Mouse (Mus musculus): ENCODE measurements around the gene Thap4. TPM values are rescaled to one million over a fixed set of nuclear protein-coding genes. Genes with fewer than 3 reads are reported as not detected.
"Not testable (repeated sequence)": the region's sequence is repeated elsewhere in the genome, so short reads cannot be mapped to it uniquely, and the experiment has no call there.

Gene Thap4
- polyA plus RNA-seq, 1 experiment, result 38.7 TPM

- TF ChIP-seq POLR2A (IDR thresholded peaks at IDR 0.05; ENCODE audit: low read depth, low read length) (0 out of 2 replicates have a peak, but pooled peaks have one; percentile 30), CTCF (IDR thresholded peaks at IDR 0.05; ENCODE audit: borderline replicate concordance, insufficient read depth, low read length) (peak; percentile 57; the same call in 1 of the 2 replicates)
- H3K27ac ChIP-seq (ENCODE audit: insufficient read depth, low read length), result peak overlapping the region; percentile 32; the same call in 1 of the 2 replicates
- H3K4me1 ChIP-seq (ENCODE audit: control insufficient read depth, insufficient read depth, low read length), result peaks cover 6% of the 10 kb centered on the region; the same call in 1 of the 2 replicates
- peak overlapping the region; percentile 76 for H3K4me3 ChIP-seq (ENCODE audit: insufficient read depth, low read length)
These were observed 68.3 kb downstream of the Thap4 start for GRCm38 (mm10) chr1:93686245-93686960.

GRCm38 (mm10) chr1:93685401-93686244, 69.0 kb downstream of the Thap4 start, which contains the start of gene Bok:
Gene Bok (plus strand): TSS chr1:93685660.
- Histone ChIP-seq H3K4me3 (ENCODE audit: insufficient read depth, low read length) (peak within 1 kb of the TSS; percentile 76), H3K4me1 (ENCODE audit: control insufficient read depth, insufficient read depth, low read length) (peaks cover 6% of the 10 kb centered on the region; the same call in 1 of the 2 replicates), H3K27ac (ENCODE audit: insufficient read depth, low read length) (peak within 1 kb of the TSS; percentile 32; the same call in 1 of the 2 replicates)
- TF ChIP-seq CTCF (IDR thresholded peaks at IDR 0.05; ENCODE audit: borderline replicate concordance, insufficient read depth, low read length) (no peak), POLR2A (IDR thresholded peaks at IDR 0.05; ENCODE audit: low read depth, low read length) (peak; percentile 54)

GRCm38 (mm10) chr1:93679889-93680568, 74.6 kb downstream of the Thap4 start:
- Histone ChIP-seq H3K27ac (ENCODE audit: insufficient read depth, low read length) (peak overlapping the region; percentile 22; the same call in 1 of the 2 replicates), H3K4me3 (ENCODE audit: insufficient read depth, low read length) (no peak overlapping the region), H3K4me1 (ENCODE audit: control insufficient read depth, insufficient read depth, low read length) (peaks cover 5% of the 10 kb centered on the region)
- TF ChIP-seq CTCF (IDR thresholded peaks at IDR 0.05; ENCODE audit: borderline replicate concordance, insufficient read depth, low read length) (no peak), POLR2A (IDR thresholded peaks at IDR 0.05; ENCODE audit: low read depth, low read length) (no peak)

GRCm38 (mm10) chr1:93678386-93678785, 76.3 kb downstream of the Thap4 start:
- Histone ChIP-seq H3K27ac (ENCODE audit: insufficient read depth, low read length) (no peak overlapping the region), H3K4me3 (ENCODE audit: insufficient read depth, low read length) (no peak overlapping the region), H3K4me1 (ENCODE audit: control insufficient read depth, insufficient read depth, low read length) (peaks cover 5% of the 10 kb centered on the region)
- TF ChIP-seq POLR2A (IDR thresholded peaks at IDR 0.05; ENCODE audit: low read depth, low read length) (no peak), CTCF (IDR thresholded peaks at IDR 0.05; ENCODE audit: borderline replicate concordance, insufficient read depth, low read length) (no peak)

- no peak for TF ChIP-seq POLR2A (IDR thresholded peaks at IDR 0.05; ENCODE audit: low read depth, low read length)
- no peak for TF ChIP-seq CTCF (IDR thresholded peaks at IDR 0.05; ENCODE audit: borderline replicate concordance, insufficient read depth, low read length)
- Histone ChIP-seq H3K27ac (ENCODE audit: insufficient read depth, low read length) (no peak overlapping the region), H3K4me3 (ENCODE audit: insufficient read depth, low read length) (no peak overlapping the region), H3K4me1 (ENCODE audit: control insufficient read depth, insufficient read depth, low read length) (no peaks in the 10 kb centered on the region)
These were observed 82.0 kb downstream of the Thap4 start for GRCm38 (mm10) chr1:93672682-93673081.

GRCm38 (mm10) chr1:93669941-93670340, 84.7 kb downstream of the Thap4 start:
- H3K4me1 ChIP-seq (ENCODE audit: control insufficient read depth, insufficient read depth, low read length), result no peaks in the 10 kb centered on the region
- no peak overlapping the region for H3K4me3 ChIP-seq (ENCODE audit: insufficient read depth, low read length)
- no peak overlapping the region for H3K27ac ChIP-seq (ENCODE audit: insufficient read depth, low read length)
- TF ChIP-seq POLR2A (IDR thresholded peaks at IDR 0.05; ENCODE audit: low read depth, low read length) (no peak), CTCF (IDR thresholded peaks at IDR 0.05; ENCODE audit: borderline replicate concordance, insufficient read depth, low read length) (no peak)

- TF ChIP-seq CTCF (IDR thresholded peaks at IDR 0.05; ENCODE audit: borderline replicate concordance, insufficient read depth, low read length) (0 out of 2 replicates have a peak, but pooled peaks have one; percentile 33), POLR2A (IDR thresholded peaks at IDR 0.05; ENCODE audit: low read depth, low read length) (peak; percentile 57)
- Histone ChIP-seq H3K4me3 (ENCODE audit: insufficient read depth, low read length) (peak overlapping the region; percentile 22; the same call in 1 of the 2 replicates), H3K4me1 (ENCODE audit: control insufficient read depth, insufficient read depth, low read length) (no peaks in the 10 kb centered on the region), H3K27ac (ENCODE audit: insufficient read depth, low read length) (no peak overlapping the region)
These were observed 85.7 kb downstream of the Thap4 start for GRCm38 (mm10) chr1:93668791-93669548.

- Histone ChIP-seq H3K27ac (ENCODE audit: insufficient read depth, low read length) (no peak overlapping the region), H3K4me3 (ENCODE audit: insufficient read depth, low read length) (no peak overlapping the region), H3K4me1 (ENCODE audit: control insufficient read depth, insufficient read depth, low read length) (no peaks in the 10 kb centered on the region)
- TF ChIP-seq CTCF (IDR thresholded peaks at IDR 0.05; ENCODE audit: borderline replicate concordance, insufficient read depth, low read length) (no peak), POLR2A (IDR thresholded peaks at IDR 0.05; ENCODE audit: low read depth, low read length) (no peak)
These were observed 86.8 kb downstream of the Thap4 start for GRCm38 (mm10) chr1:93667760-93668400.

- H3K4me3 ChIP-seq (ENCODE audit: insufficient read depth, low read length); H3K4me1 ChIP-seq (ENCODE audit: control insufficient read depth, insufficient read depth, low read length); H3K27ac ChIP-seq (ENCODE audit: insufficient read depth, low read length): not testable (repeated sequence)
These were observed 96.1 kb downstream of the Thap4 start, which contains the start of gene Stk25 for GRCm38 (mm10) chr1:93658559-93658958. Gene Stk25 (minus strand): TSS chr1:93658659.
